Mouse (Mus musculus) limb, embryonic 13.5 days (tissue): ENCODE measurements at regions not wholly inside any gene's neighbourhood (a gene's known extent, or its start where the extent isn't known, plus 50 kb on each side); places are given as distances from the start of the nearest gene placed in this dataset.

ENCODE experiments used
- ATAC-seq: fragments of 200-750 bp; cut with Nextera tagmentation; 2 replicates; pipeline ENCODE4 v1.8.0; 2017; ENCODE audit warnings: low read depth, moderate number of reproducible peaks, moderate TSS enrichment; ENCODE audit not compliant: low FRiP score
- H3K27ac ChIP-seq: fragments of 300-500 bp; sonication (generic); 2 replicates; pipeline ENCODE4 v1.5.1; 2015; ENCODE audit warnings: inconsistent platforms, mild to moderate bottlenecking, moderate library complexity
- H3K27me3 ChIP-seq: fragments of 300-500 bp; sonication (generic); 2 replicates; pipeline ENCODE4 v1.6.1; 2015; ENCODE audit warnings: mild to moderate bottlenecking, inconsistent platforms
- H3K36me3 ChIP-seq: fragments of 300-500 bp; sonication (generic); 2 replicates; pipeline ENCODE4 v1.6.1; 2015; ENCODE audit warnings: inconsistent platforms, mild to moderate bottlenecking, moderate library complexity
- H3K4me1 ChIP-seq: fragments of 300-500 bp; sonication (generic); 2 replicates; pipeline ENCODE4 v1.6.1; 2015; ENCODE audit warnings: inconsistent platforms
- H3K4me2 ChIP-seq: fragments of 300-500 bp; sonication (generic); replicated peaks from 2 replicates; pipeline ENCODE4 v1.6.1; 2015; ENCODE audit warnings: inconsistent platforms, mild to moderate bottlenecking, moderate library complexity
- H3K4me3 ChIP-seq: fragments of 300-500 bp; sonication (generic); 2 replicates; pipeline ENCODE4 v1.5.1; 2015; ENCODE audit warnings: moderate library complexity, mild to moderate bottlenecking, inconsistent platforms
- H3K9ac ChIP-seq: fragments of 300-500 bp; sonication (generic); 2 replicates; pipeline ENCODE4 v1.6.1; 2015; ENCODE audit warnings: mild to moderate bottlenecking, inconsistent platforms
- H3K9me3 ChIP-seq: fragments of 300-500 bp; sonication (generic); 2 replicates; pipeline ENCODE4 v1.6.1; 2016; ENCODE audit warnings: inconsistent platforms
- WGBS: fragments of 180-500 bp; shearing (Covaris S2); methylation state at CpG from one replicate; pipeline ENCODE4 v1.1.7; 2015; 5-methylcytosine and 5-hydroxymethylcytosine counted together

DNA sequence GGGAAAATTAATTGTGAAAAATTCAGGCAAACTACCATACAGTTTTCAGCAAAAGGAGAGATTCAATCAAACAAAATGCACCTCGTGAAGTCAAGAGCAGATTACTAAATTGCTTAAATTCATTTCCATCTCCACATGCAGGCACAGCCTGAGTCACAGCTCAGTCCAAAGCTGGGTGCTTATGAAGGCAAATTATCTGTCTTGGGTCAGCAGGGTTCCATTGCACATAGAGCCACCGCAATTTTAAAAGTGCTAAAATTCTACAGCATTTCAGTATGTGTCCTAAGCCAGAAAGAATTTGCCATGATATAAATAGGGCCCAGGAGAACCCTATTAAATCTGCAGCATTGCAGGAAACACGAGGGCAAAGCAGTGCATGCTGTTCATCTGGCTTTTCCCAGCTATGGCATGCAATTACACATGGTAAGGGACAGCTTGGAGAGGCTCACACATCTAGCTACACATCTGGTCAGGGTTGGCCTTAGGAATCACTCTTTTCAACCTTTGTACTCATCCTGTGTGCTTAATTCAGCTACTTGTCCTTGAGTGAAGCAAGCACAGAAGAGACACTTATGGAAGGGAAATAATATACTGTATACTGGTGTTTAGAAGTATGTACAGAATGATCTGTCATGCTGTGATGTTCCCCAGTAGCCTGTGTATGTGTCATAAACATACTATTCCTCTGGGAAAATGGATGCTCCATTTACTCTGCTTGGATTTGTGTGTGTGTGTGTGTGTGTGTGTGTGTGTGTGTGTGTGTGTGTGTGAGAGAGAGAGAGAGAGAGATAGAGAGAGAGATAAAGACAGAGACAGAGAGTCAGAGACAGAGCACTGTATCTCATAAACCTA is 271.0 kb upstream of the Myo3a start:
- H3K4me1 ChIP-seq = peaks cover 12% of the 10 kb centered on the region
- 31% methylated on average over 3 of the region's 3 CpGs for WGBS
- H3K36me3 ChIP-seq = no peaks in the 10 kb centered on the region
- ATAC-seq = peak; percentile 54; the same call in 1 of the 2 replicates
- H3K27me3 ChIP-seq = no peaks in the 10 kb centered on the region
- no peaks in the 10 kb centered on the region for H3K9me3 ChIP-seq
- no peak overlapping the region for H3K4me3 ChIP-seq
- H3K27ac ChIP-seq = no peak overlapping the region
- H3K4me2 ChIP-seq = no peak overlapping the region
- no peak overlapping the region for H3K9ac ChIP-seq

DNA sequence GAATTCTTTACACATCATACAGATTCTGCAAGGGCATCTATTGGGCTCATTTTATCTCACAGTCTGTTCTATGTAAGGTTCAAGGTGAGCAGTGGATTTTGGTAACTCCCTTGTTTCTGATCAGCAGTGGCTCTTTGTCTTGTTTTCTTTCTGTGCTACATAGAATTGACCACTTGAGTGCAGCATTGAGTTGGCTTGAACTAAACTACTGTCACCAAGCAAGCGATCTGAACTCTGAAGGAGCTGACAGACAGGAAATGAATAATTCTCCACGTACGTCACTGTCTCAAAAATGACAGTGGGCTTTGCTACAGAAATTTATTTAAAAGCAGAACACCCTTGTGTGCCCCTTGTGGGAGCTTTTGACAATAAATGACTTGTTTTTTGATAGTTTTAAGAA is 268.9 kb upstream of the Myo3a start:
- H3K4me3 ChIP-seq = peak overlapping the region; percentile 15; the same call in 1 of the 2 replicates
- H3K4me2 ChIP-seq = peak overlapping the region; percentile 47
- H3K27me3 ChIP-seq = no peaks in the 10 kb centered on the region
- no peak overlapping the region for H3K27ac ChIP-seq
- ATAC-seq = peak; percentile 78
- no peak overlapping the region for H3K9ac ChIP-seq
- no peaks in the 10 kb centered on the region for H3K36me3 ChIP-seq
- H3K9me3 ChIP-seq = no peaks in the 10 kb centered on the region
- H3K4me1 ChIP-seq = peaks cover 12% of the 10 kb centered on the region
- WGBS = 0% methylated on average over 3 of the region's 3 CpGs

DNA sequence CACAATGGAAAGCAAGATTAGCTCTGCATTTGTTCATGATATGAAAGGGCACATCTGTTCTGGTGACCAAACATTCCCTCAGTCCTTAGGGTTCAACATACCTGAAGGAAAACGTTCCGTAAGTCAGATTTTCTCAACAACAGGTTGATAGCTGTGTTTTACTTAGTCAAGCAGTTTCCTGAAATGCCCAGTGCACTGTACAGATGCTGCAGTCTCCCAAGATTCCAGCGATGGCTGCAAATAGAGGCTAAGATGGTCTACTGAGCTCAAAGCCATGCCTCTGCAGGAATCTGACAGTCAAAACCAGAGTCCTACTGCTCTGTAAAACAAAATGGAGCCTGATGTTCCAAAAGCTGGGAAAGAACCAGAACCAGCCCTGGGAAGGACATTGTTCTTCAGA is 268.5 kb upstream of the Myo3a start:
- H3K27ac ChIP-seq = no peak overlapping the region
- peak overlapping the region; percentile 47 for H3K4me2 ChIP-seq
- no peaks in the 10 kb centered on the region for H3K9me3 ChIP-seq
- no peaks in the 10 kb centered on the region for H3K27me3 ChIP-seq
- no peak for ATAC-seq
- peak overlapping the region; percentile 15; the same call in 1 of the 2 replicates for H3K4me3 ChIP-seq
- no peak overlapping the region for H3K9ac ChIP-seq
- no peaks in the 10 kb centered on the region for H3K36me3 ChIP-seq
- 48% methylated on average over 3 of the region's 3 CpGs for WGBS
- H3K4me1 ChIP-seq = peaks cover 17% of the 10 kb centered on the region

DNA sequence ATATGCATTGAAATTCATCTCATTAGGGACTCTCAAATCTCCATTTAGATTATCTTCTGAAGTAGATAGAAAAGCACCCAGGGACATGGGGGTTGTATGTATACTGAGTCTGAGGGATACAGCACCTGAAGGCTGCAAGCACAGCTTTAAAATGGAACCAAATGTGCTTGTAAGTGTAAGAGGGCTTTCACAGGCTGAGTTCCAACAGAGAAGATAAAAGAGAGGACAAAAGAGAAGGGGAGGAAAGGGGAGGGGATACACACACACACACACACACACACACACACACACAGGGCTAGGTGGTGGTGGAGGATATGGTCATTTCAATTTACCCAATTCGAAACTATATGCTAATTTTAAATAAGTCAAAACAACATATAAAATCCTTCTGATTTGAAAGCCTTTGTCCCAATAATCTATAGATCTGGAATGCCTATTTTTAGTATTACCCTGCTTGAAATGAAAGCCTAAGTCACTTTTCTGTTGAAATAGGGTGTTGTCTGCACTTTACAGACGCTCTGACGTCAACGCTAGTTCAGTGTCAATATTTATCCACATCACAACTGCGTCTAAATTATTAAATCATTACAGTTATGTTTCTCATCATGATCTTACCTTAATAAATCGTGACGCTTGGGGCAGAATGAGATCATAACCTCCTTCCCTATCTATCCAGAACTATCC is 263.8 kb upstream of the Myo3a start:
- WGBS = 14% methylated on average over 7 of the region's 7 CpGs
- ATAC-seq = no peak
- no peak overlapping the region for H3K9ac ChIP-seq

DNA sequence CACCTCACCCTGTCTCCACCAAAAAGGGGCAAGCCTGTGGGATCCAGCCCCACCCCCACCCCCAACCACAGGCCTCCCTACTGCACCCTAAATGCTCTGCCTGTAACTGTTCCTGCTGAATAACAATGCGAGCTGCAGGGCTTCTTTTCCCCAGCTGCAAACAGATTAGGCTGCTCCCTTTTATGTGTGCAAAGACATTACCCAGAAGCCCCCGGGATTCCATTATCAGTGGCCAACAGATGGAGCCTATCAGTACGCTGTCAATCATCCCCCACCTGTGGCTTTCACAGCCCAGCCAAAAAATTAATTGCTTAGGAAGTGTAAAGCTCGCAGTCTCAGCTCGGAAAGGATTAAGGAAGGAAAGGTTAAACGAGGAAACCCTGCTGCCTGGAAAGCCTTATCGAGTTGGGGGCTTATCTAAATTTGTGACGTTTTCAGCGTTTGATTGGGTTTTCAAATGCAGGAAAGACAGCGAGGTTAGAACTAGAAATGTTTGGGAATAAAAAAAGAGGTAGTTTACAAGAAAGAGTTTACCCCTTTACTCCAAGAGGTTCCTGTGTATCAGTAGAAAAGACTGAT is 263.2 kb upstream of the Myo3a start:
- no peak overlapping the region for H3K9ac ChIP-seq
- H3K36me3 ChIP-seq = no peaks in the 10 kb centered on the region
- peak overlapping the region; percentile 1; the same call in 1 of the 2 replicates for H3K4me3 ChIP-seq
- H3K9me3 ChIP-seq = no peaks in the 10 kb centered on the region
- no peaks in the 10 kb centered on the region for H3K27me3 ChIP-seq
- peaks cover 10% of the 10 kb centered on the region for H3K4me1 ChIP-seq
- peak overlapping the region; percentile 49 for H3K4me2 ChIP-seq
- peak; percentile 78 for ATAC-seq
- no peak overlapping the region for H3K27ac ChIP-seq
- WGBS = 1% methylated on average over 10 of the region's 10 CpGs

More for the DNA sequence above, 263.8 kb upstream of the Myo3a start:
- Histone ChIP-seq H3K27ac (no peak overlapping the region), H3K4me1 (peaks cover 12% of the 10 kb centered on the region), H3K36me3 (no peaks in the 10 kb centered on the region), H3K9me3 (no peaks in the 10 kb centered on the region), H3K4me2 (peak overlapping the region; percentile 49), H3K27me3 (no peaks in the 10 kb centered on the region), H3K4me3 (peak overlapping the region; percentile 1; the same call in 1 of the 2 replicates)

DNA sequence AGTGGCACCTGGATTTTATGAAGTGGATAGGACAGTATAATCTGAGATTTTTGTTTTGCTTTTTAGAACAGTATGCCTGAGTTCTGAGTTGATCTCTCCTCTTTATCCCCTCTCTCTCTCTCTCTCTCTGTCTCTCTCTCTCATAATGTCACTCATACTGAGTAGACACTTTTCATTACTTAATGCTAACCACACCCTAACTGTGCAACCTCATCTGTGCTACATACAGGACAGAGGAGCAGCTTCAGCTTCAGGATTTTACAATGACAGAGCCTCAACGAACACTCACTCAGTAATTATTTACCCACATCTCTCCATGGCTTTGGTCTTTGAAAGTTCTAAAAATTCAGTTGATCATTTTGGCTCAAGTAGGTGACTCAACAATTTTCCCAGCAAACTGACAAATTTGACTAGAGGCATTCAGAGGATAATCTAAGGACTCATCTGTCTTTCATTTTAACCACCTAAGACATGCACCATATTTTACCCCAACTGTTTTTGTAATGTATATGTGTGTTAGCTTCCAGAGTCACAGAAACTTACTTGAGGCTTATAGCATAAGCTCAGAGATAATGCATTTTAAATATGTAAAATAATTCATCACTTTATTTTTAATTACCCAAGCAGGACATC is 256.4 kb upstream of the Myo3a start:
- ATAC-seq = no peak
- WGBS = 77% methylated on average over 1 of the region's 1 CpGs
- Histone ChIP-seq H3K4me3 (no peak overlapping the region), H3K9ac (no peak overlapping the region), H3K36me3 (no peaks in the 10 kb centered on the region), H3K27me3 (no peaks in the 10 kb centered on the region), H3K4me1 (no peaks in the 10 kb centered on the region), H3K4me2 (no peak overlapping the region), H3K9me3 (no peaks in the 10 kb centered on the region), H3K27ac (no peak overlapping the region)

DNA sequence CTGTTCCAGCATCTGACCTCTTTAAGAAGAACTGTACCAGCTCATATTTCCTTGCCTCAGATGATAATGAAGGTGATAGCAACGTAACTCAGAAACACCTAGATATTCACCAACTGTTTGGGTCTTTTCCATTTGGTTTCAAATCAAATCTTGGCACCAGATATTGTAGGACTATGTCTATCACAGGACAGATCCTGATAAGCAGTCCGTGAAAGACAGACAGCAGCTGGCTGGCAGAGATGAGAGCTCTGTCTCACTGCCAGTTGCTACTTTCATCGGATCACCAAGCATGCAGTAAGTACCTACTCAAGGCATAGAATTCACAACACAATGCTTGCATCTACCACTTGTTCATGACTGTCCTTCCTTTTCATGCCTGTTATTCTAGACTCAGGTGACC is 252.7 kb upstream of the Myo3a start:
- ATAC-seq = no peak
- WGBS = 81% methylated on average over 3 of the region's 3 CpGs
- H3K4me3 ChIP-seq = no peak overlapping the region
- no peak overlapping the region for H3K27ac ChIP-seq
- H3K27me3 ChIP-seq = no peaks in the 10 kb centered on the region
- no peaks in the 10 kb centered on the region for H3K36me3 ChIP-seq
- H3K9me3 ChIP-seq = no peaks in the 10 kb centered on the region
- no peak overlapping the region for H3K9ac ChIP-seq
- H3K4me2 ChIP-seq = no peak overlapping the region
- no peaks in the 10 kb centered on the region for H3K4me1 ChIP-seq

DNA sequence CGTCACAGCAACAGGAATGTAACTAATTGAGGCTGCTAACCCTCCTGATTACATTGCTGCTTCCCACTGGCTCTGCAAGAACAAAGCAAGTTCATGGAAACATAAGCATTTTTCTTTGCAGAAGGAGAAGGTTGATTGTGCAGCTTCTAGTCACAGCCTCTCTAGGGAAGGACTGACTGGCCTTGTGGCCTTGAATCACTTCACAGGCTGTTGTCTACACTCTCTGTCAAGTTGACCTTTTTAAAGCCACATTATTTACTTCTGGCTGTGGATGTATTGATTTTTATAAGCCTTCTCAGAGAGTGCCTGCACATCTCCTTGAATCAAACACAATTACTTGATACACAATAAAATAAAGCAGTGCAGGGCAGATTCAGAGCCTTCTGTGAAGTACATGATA is 251.8 kb upstream of the Myo3a start:
- no peak for ATAC-seq
- Histone ChIP-seq H3K36me3 (no peaks in the 10 kb centered on the region), H3K4me2 (no peak overlapping the region), H3K9ac (no peak overlapping the region), H3K4me1 (no peaks in the 10 kb centered on the region), H3K4me3 (no peak overlapping the region), H3K27ac (no peak overlapping the region), H3K9me3 (no peaks in the 10 kb centered on the region), H3K27me3 (no peaks in the 10 kb centered on the region)
- WGBS = 41% methylated on average over 1 of the region's 1 CpGs

DNA sequence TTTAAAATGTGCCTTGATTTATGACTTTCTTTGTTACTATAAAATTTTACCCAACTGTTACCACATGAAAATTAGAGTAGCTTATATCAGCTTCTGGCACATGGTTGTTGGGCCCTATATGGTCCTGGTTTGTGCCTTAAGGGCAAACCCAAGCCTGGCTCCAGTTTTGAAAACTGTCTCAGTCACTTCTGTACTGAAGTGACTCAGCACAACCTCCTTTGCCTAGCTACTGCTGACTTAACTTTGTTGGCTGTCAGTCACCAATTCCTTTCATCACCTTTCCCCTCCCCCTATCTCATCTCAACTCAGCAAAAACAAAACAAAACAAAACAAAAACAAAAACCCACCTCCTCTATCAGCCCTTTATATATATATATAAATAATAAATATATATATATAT is 251.0 kb upstream of the Myo3a start:
- Histone ChIP-seq H3K4me3 (no peak overlapping the region), H3K9ac (no peak overlapping the region), H3K4me2 (no peak overlapping the region), H3K4me1 (no peaks in the 10 kb centered on the region), H3K36me3 (no peaks in the 10 kb centered on the region), H3K9me3 (no peaks in the 10 kb centered on the region), H3K27me3 (no peaks in the 10 kb centered on the region), H3K27ac (no peak overlapping the region)
- ATAC-seq = no peak

DNA sequence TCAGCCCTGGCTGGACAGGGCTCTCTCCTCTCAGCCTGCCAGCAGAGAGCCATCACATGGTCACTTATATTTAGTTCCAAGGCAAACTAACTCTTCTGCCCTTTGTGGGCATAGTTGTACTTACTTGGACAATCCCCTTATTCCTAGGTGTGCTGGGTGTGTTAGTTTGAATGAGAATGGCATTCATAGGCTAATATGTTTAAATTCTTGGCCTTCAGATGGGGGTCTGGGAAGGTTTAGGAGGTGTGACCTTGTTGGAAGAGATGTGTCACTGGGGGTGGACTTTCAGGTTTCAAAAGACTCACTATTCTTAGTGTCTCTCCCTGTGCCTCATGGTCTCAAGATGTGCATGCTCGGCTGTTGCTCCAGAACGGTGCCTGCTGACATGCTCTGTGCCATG is 250.5 kb upstream of the Myo3a start:
- 71% methylated on average over 2 of the region's 2 CpGs for WGBS
- Histone ChIP-seq H3K36me3 (no peaks in the 10 kb centered on the region), H3K4me3 (no peak overlapping the region), H3K4me1 (no peaks in the 10 kb centered on the region), H3K9me3 (no peaks in the 10 kb centered on the region), H3K27ac (no peak overlapping the region), H3K4me2 (no peak overlapping the region), H3K9ac (no peak overlapping the region), H3K27me3 (no peaks in the 10 kb centered on the region)
- ATAC-seq = no peak

DNA sequence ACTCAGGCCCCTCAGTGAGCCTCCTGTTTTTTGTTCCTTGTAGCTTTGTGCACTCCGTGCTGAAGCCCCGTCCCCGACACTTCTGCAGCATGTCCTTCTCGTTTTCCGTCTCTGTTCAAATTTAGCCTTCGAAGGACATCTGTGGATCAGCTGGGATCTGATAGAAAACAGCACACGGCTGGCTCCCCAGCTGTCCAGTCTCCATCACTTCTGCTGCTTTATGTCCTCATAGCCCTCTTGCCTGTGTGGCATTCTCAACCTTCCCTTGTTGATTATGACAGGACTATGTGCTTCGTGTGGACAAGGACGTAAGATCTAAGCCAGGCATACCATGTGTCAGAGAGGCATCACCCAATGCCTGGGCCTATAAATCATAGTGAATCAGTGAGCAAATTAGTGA is 247.1 kb upstream of the Myo3a start:
- Histone ChIP-seq H3K27me3 (no peaks in the 10 kb centered on the region), H3K27ac (no peak overlapping the region), H3K9me3 (no peaks in the 10 kb centered on the region), H3K4me3 (no peak overlapping the region), H3K4me1 (no peaks in the 10 kb centered on the region), H3K4me2 (no peak overlapping the region), H3K9ac (no peak overlapping the region), H3K36me3 (no peaks in the 10 kb centered on the region)
- 53% methylated on average over 9 of the region's 9 CpGs for WGBS
- peak; percentile 57; the same call in 1 of the 2 replicates for ATAC-seq

DNA sequence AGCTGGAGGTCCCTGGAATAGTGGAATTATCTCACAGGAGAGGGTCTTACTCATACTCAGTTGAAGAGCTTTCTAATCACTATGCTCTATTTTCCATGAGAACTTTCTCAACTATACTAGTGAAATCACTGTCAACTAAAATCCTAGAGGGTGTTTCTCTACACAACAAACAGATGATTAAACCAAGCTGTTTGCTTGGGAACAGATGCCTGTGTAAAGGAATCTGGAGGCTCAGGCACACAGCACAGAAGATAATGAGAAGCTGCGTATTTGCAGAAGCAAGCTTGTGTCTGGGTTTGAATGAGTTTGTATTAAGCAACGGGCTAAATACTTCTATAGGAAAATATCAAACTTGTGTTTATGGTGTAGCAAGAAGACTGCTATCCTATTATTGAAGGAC is 202.9 kb upstream of the Myo3a start:
- no peak overlapping the region for H3K9ac ChIP-seq
- no peak for ATAC-seq
- no peaks in the 10 kb centered on the region for H3K9me3 ChIP-seq
- H3K27ac ChIP-seq = no peak overlapping the region
- no peaks in the 10 kb centered on the region for H3K36me3 ChIP-seq
- H3K4me2 ChIP-seq = no peak overlapping the region
- H3K4me1 ChIP-seq = no peaks in the 10 kb centered on the region
- 74% methylated on average over 2 of the region's 2 CpGs for WGBS
- H3K27me3 ChIP-seq = no peaks in the 10 kb centered on the region
- H3K4me3 ChIP-seq = no peak overlapping the region
